Mouse (Mus musculus) ES-E14 (cell line): ENCODE results near the gene Galm.

ENCODE experiments used
- CHD2 ChIP-seq: IDR thresholded peaks from 2 replicates; pipeline ENCODE4 v1.6.1; 2014; ENCODE audit warnings: mild to moderate bottlenecking, low read depth, low read length, inconsistent platforms
- MAFK ChIP-seq: IDR thresholded peaks from 2 replicates; pipeline ENCODE4 v1.6.1; 2014; ENCODE audit warnings: mild to moderate bottlenecking, low read depth, low read length, inconsistent platforms; ENCODE audit not compliant: insufficient read depth
- ZC3H11A ChIP-seq: IDR thresholded peaks from 2 replicates; pipeline ENCODE4 v1.6.1; 2012; ENCODE audit warnings: low read depth, mild to moderate bottlenecking, inconsistent platforms, low read length, borderline replicate concordance
- ZNF384 ChIP-seq: IDR thresholded peaks from 2 replicates; pipeline ENCODE4 v1.6.1; 2012; ENCODE audit warnings: low read depth, low read length, inconsistent platforms

DNA sequence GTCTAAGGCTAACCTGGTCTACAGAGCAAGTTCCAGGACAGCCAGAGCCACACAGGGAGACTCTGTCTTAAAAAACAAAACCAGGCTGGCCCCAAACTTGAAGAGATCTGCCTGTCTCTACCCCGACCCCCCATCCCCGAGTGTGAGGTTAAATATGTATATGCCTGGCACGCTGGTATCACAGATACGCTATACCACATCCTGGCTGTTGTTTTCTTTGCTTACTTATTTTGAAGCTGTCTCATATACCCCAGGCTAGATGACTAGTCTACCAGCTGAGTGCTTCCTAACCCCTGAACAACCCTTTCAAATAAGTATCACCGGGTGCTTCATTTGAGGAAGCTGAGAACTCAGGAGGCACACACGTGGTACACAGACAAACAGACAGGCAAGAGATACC lies 42.5 kb downstream of the Galm start:
- TF ChIP-seq ZC3H11A (no peak), ZNF384 (no peak), CHD2 (no peak), MAFK (no peak)
